Mouse (Mus musculus) embryonic fibroblast, embryonic 13.5 days (primary cell): ENCODE measurements at regions not wholly inside any gene's neighbourhood (a gene's known extent, or its start where the extent isn't known, plus 50 kb on each side); places are given as distances from the start of the nearest gene placed in this dataset.
A peak's percentile ranks its signal among the peaks of the same experiment; 100 is the strongest.
"Not testable (repeated sequence)": the region's sequence is repeated elsewhere in the genome, so short reads cannot be mapped to it uniquely, and the experiment has no call there.

Source experiments
- H3K27ac ChIP-seq: 2 replicates; pipeline ENCODE4 v1.5.1; 2012; ENCODE audit warnings: low read length, control low read depth, inconsistent platforms; ENCODE audit not compliant: insufficient read depth
- H3K4me1 ChIP-seq: 2 replicates; pipeline ENCODE4 v1.6.1; 2011; ENCODE audit warnings: low read length; ENCODE audit not compliant: control insufficient read depth, insufficient read depth
- H3K4me3 ChIP-seq: 2 replicates; pipeline ENCODE4 v1.5.1; 2011; ENCODE audit warnings: mild to moderate bottlenecking, control low read depth, low read length; ENCODE audit not compliant: insufficient read depth
- CTCF ChIP-seq: IDR thresholded peaks from 2 replicates; pipeline ENCODE4 v1.5.1; 2011; ENCODE audit warnings: mild to moderate bottlenecking, control low read depth, low read length, moderate library complexity, borderline replicate concordance; ENCODE audit not compliant: insufficient read depth
- POLR2A ChIP-seq: IDR thresholded peaks from 2 replicates; pipeline ENCODE4 v1.6.1; 2011; ENCODE audit warnings: low read depth, mild to moderate bottlenecking, control low read depth, low read length, moderate library complexity

- Histone ChIP-seq H3K4me1 (no peaks in the 10 kb centered on the region), H3K27ac (no peak overlapping the region), H3K4me3 (no peak overlapping the region)
- TF ChIP-seq POLR2A (no peak), CTCF (no peak)
Observed at GRCm38 (mm10) chr4:143055371-143055770, 157.4 kb downstream of the Prdm2 start.

GRCm38 (mm10) chr4:143053029-143053428 is 159.8 kb downstream of the Prdm2 start:
- Histone ChIP-seq H3K4me1 (no peaks in the 10 kb centered on the region), H3K27ac (no peak overlapping the region), H3K4me3 (no peak overlapping the region)
- TF ChIP-seq POLR2A (no peak), CTCF (no peak)

DNA sequence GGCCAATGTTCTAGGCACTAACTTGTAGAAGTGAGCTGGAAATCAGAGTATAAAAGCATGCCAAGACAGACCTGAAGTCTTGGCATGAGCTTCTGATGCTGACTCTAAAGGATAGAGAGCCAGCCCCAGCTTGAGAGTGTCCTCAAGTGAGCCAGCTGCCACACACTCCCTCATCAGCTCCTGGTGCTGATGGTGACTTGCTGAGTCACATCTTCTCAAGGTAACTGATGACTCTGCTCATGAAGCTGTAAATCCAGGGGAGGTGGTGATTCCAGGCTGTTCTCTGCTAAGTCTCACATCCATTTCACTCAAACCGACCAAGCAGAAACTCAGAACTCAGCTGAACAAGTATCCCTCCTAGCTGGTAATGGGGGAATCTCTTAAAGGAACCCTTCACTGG is 161.6 kb downstream of the Prdm2 start:
- no peaks in the 10 kb centered on the region for H3K4me1 ChIP-seq
- H3K27ac ChIP-seq: no peak overlapping the region
- H3K4me3 ChIP-seq: no peak overlapping the region
- TF ChIP-seq POLR2A (no peak), CTCF (no peak)

GRCm38 (mm10) chr4:143045245-143045644 is 167.6 kb downstream of the Prdm2 start:
- Histone ChIP-seq H3K27ac (no peak overlapping the region), H3K4me1 (no peaks in the 10 kb centered on the region), H3K4me3 (no peak overlapping the region)
- TF ChIP-seq POLR2A: no peak
- TF ChIP-seq CTCF: no peak

- Histone ChIP-seq H3K4me3 (no peak overlapping the region), H3K4me1 (no peaks in the 10 kb centered on the region), H3K27ac (no peak overlapping the region)
- no peak for TF ChIP-seq POLR2A
- no peak for TF ChIP-seq CTCF
Observed at GRCm38 (mm10) chr4:143042806-143043205, 170.0 kb downstream of the Prdm2 start.

DNA sequence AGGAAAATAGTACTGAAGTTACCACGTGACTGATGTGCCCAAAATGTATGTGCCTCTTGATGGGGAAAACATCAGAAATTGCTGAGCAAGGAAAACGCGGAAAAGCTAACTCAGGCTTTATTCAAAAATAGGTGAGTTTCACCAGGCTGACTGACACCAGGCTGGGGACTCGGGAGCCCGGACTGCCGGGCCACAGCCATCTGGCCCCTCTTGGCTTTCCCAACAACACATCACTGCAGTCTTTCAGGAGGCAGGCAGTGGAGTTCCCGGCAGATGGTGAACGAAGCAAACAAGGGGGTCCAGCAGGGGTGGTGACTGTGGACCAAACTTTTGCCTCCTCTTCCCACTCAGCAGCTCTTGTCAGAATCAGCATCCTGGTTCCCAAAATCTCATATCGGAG is 174.2 kb downstream of the Prdm2 start:
- Histone ChIP-seq H3K27ac (no peak overlapping the region), H3K4me3 (no peak overlapping the region), H3K4me1 (no peaks in the 10 kb centered on the region)
- TF ChIP-seq POLR2A: no peak
- no peak for TF ChIP-seq CTCF

GRCm38 (mm10) chr4:143036704-143037103 is 176.1 kb downstream of the Prdm2 start:
- TF ChIP-seq POLR2A: no peak
- TF ChIP-seq CTCF: no peak
- Histone ChIP-seq H3K4me1 (no peaks in the 10 kb centered on the region), H3K27ac (no peak overlapping the region), H3K4me3 (no peak overlapping the region)

- H3K27ac ChIP-seq, H3K4me1 ChIP-seq, H3K4me3 ChIP-seq: not testable (repeated sequence)
Observed at GRCm38 (mm10) chr4:143035089-143035488, 177.7 kb downstream of the Prdm2 start.

GRCm38 (mm10) chr4:143034324-143034723 is 178.5 kb downstream of the Prdm2 start:
- not testable (repeated sequence) for H3K27ac ChIP-seq, H3K4me3 ChIP-seq, H3K4me1 ChIP-seq

- not testable (repeated sequence) for H3K27ac ChIP-seq, H3K4me3 ChIP-seq, H3K4me1 ChIP-seq
Observed at GRCm38 (mm10) chr4:143029813-143030212, 183.0 kb downstream of the Prdm2 start.

- H3K27ac ChIP-seq: no peak overlapping the region
- no peaks in the 10 kb centered on the region for H3K4me1 ChIP-seq
- peak; percentile 72; the same call in 1 of the 2 replicates for TF ChIP-seq CTCF
- TF ChIP-seq POLR2A: no peak
- no peak overlapping the region for H3K4me3 ChIP-seq
Observed at GRCm38 (mm10) chr4:143027292-143027691, 185.5 kb downstream of the Prdm2 start.
